Mouse (Mus musculus) frontal cortex, adult 2 months (tissue): ENCODE measurements around the gene Dand5. TPM values are rescaled to one million over a fixed set of nuclear protein-coding genes. Genes with fewer than 3 reads are reported as not detected.

Experiments used
- DNase-seq, 2 experiments: peaks; one replicate each; pipeline ENCODE4 v3.0.0; 2022; ENCODE audit warnings: low spot score in 1 of 2; ENCODE audit errors: extremely low spot score in 1 of 2
- polyA plus RNA-seq: library from polyadenylated mRNA; depleted of rRNA; stranded (reverse); fragments of >200 nt; gene quantifications from 2 replicates; pipeline ENCODE4 v1.2.3, GENCODE M21; 2012

The Dand5 gene
- polyA plus RNA-seq, 1 experiment: 14.6 TPM

GRCm38 (mm10) chr8:84806031-84806430, 16.6 kb downstream of the Dand5 start:
- no peak for DNase-seq

DNA sequence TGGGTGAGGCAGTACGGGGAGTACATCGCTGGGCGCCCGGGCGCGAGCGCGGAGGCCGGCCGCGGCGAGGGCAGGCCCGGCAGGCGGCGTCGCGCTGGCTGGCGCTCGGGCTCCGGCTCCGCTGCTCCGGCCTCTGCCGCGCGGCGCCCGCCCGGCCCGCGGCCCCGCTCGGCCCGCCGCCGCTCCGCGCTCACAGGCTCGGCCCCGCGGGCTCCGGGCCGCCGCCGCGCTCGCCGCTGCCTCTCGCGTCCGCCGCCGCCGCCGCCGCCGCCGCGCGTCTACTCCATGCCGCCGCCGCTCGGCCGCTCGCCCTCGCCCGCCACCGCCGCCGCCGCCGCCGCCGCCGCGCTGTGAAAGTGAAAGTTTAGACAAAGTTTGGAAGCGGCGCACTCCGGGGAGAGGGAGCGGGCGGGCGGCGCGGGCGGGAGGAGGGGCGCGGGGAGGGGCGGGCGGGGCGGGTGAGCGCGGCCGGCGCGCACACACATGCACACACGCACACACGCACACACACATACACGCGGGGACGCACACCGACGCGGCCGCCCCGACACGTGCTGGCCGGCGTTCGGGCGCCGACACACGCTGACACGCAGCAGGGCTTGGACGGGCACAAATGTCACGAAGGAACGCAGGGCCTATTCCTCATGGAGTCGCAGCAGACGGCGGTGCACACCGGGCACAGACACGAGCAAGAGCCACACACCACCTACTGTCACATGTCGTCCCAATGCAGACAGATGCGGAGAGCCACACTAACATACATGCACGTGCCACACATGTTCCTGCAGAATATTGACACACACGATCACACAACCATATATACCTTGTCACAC, 22.4 kb downstream of the Dand5 start, which contains the start of gene Nfix:
TSS of gene Nfix (minus strand) at position 346 of the 833 bp plus-strand sequence.
- no peak for DNase-seq

- no peak for DNase-seq
Observed at GRCm38 (mm10) chr8:84799136-84799931, 23.3 kb downstream of the Dand5 start.

GRCm38 (mm10) chr8:84798446-84799135, 24.0 kb downstream of the Dand5 start:
- DNase-seq: no peak

- DNase-seq: no peak
Observed at GRCm38 (mm10) chr8:84797971-84798370, 24.7 kb downstream of the Dand5 start.

DNA sequence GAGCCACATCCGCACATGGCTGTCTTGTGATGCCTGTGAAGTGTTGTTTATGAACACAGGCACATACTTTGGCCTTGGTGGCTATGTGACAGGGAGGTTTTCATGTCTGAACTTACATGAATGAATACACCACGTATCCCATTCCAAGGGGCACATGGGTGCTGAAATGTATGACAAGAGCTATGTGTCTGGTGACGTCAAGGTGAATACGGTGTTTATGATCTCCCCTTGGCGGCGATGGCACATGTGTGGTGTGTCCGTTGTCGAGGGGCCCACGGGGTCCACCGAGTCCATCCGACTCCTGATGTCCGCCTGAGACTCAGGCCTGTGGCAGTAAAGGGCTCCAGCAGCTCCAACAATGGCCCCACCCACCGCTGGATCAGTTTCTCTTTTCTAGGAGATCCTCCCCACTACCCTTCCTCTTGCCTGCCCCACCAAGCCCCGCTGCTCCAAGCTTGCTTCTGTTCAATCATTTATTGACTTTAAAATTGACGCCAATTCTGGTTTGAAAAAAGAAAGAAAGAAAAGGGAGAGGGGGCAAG, 25.3 kb downstream of the Dand5 start:
- no peak for DNase-seq

- DNase-seq: no peak
Observed at GRCm38 (mm10) chr8:84794486-84794885, 28.1 kb downstream of the Dand5 start.

GRCm38 (mm10) chr8:84793791-84794485, 28.7 kb downstream of the Dand5 start:
- DNase-seq: peak in 1 of 2 experiments; percentile 76

- no peak for DNase-seq
Observed at GRCm38 (mm10) chr8:84793134-84793533, 29.5 kb downstream of the Dand5 start.

GRCm38 (mm10) chr8:84792429-84792947, 30.1 kb downstream of the Dand5 start:
- no peak for DNase-seq

- DNase-seq: no peak
Observed at GRCm38 (mm10) chr8:84790537-84790936, 32.1 kb downstream of the Dand5 start.

DNA sequence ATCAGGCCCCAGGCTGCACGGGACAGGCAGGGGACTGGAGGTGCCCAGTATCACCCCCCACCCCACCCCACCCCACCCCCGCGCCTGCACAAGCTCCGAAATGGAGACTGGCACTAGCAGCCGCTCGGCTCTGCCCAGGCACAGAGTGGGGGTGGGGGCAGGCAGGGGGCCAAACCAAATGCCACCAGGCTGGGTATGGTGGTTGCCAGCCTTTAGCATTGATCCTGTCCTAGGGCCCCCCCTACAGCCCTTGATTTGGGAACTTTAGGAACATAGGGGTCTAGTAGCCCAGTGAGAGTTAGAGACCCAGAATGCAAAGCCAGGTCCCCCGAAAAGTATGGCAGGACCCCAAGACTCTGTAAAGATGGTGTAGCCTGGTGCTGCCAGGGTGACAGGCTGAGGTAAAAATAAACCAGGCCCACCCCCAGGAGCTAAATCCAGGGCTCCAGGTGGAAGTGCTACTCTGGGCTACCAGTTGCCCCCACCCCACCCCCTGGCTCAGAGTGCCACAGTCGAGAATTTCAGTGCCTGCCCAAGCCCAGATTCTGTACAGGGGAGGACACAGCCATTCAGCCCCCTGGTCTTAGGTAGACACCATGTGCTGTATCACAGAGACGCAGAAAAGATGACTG, 32.7 kb downstream of the Dand5 start:
- no peak for DNase-seq

- no peak for DNase-seq
Observed at GRCm38 (mm10) chr8:84789345-84789744, 33.3 kb downstream of the Dand5 start.

GRCm38 (mm10) chr8:84788896-84789295, 33.7 kb downstream of the Dand5 start:
- peak in 1 of 2 experiments; percentile 71 for DNase-seq

DNA sequence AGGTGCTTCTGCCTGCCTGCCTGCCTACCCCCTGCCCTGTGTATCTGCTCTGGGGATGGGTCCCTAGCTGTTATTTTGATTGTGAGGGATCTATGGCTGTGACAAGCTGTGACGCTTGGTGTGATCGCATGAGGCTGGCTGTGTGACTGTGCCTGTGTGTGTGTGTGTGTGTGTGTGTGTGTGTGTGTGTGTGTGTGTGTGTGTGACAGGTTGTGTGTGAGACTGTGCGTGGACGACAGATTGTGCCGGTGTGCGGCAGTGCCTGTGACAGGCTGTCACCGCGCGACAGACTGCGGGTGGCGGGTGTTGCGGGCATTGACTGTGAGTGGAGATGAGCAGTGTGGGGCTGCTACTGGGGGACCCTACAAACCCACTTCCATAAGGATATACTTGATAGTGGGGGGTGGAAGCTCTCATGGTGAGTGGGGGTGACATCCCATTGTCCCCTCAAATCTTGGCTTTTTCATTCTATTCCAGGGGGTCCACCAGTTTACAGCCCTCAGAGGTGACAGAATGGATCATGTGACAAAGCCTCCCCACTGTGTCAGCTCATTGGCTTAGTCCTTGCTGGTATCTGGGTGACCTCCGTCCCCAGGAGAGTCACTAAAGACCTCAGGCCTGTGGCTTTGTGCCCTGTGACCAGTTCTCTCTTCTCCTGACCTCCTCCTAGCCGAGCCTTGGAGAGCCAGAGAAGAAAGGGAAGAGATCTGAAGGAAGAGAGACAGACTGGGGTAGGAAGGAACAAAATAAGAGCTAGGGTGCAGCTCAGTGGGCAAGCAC, 34.9 kb downstream of the Dand5 start:
- no peak for DNase-seq

DNA sequence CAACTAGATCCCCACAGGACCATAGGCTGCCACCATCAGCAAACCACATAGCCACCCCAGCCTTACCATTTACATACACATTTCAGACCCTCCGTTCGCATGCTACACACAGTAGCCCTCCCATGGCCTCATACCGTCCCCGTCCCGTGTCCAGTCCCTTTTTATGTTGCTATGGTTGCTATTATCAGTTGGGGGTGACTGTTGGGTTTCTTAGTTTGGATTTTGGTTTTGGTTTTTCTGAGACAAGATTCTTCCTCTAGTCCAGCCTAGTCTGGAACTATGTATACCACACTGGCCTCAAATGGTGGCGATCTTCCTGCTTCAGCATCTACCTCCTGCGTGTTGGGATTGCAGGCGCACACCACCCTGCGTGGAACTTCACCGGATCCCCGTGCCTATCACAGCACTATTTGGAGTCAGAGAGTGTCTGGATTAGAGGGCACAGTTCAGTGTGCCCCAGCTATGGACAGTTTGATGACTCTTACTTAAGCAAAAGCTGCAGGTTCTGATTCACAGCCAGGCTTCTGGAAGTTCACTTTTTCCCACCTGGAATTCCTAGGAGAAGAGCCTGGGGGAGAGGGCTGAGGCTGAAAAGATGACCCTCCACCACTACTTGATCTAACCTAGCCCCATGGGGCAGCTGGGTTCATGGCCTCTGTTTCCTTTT, 35.7 kb downstream of the Dand5 start:
- DNase-seq: no peak

DNA sequence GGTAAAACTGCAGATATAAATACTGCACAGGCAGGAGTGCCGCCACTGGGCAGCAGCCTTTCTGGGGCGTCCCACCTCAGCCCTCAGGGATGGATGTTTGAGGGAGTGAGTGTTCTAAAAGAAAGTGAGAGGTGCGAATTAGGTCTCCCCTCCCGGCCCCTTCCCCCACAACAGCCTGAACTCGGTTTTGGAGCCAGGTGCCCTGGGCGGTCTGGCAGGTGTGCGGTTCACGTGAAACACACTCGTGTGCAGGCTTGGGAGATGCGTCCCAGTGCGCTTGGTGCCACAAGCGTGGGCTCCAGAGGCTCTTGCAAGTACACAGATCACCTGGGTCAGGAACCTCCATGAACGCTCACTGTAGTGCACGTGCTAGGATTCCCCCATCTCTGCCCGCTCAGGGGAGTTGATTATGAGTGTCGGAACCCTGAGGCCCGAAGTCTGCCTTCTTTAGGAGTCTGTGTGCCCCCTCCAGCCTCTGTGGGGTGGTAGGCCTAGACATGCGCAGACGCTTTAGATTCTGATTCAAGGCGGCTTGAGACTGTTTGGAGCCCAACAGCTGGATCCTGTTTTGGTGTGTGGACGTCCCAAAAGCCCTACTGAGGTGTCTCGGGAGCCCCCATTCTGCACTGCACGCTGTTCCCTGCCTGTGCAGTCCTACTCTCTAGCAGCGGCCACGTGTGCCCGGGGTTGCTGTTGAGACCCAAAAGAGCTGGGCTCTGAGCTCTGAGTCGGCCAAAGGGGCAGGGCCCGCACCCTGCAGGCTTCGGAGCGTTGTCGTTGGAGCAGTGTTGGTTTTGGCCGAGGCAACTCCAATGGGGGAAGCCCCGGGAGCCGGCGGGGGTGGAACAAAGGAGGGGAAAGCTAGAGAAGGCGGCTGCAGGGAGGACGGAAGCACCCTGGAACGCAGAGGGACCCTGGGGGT, 36.6 kb downstream of the Dand5 start:
- no peak for DNase-seq
